Mouse (Mus musculus) thymus, adult 2 months (tissue): ENCODE measurements around the gene Cacna2d3.

Source experiments
- CTCF ChIP-seq: fragments of 200-500 bp; IDR thresholded peaks from 2 replicates; pipeline ENCODE4 v1.5.1; 2012; ENCODE audit warnings: mild to moderate bottlenecking, control low read depth, low read length, moderate library complexity, borderline replicate concordance; ENCODE audit not compliant: control insufficient read depth, poor library complexity, insufficient read depth; ENCODE audit errors: extremely low read depth
- POLR2A ChIP-seq: fragments of 200-500 bp; IDR thresholded peaks from 2 replicates; pipeline ENCODE4 v1.6.1; 2012; ENCODE audit warnings: mild to moderate bottlenecking, low read length, control low read depth, moderate library complexity; ENCODE audit not compliant: control insufficient read depth, poor library complexity, insufficient read depth; ENCODE audit errors: extremely low read depth

DNA sequence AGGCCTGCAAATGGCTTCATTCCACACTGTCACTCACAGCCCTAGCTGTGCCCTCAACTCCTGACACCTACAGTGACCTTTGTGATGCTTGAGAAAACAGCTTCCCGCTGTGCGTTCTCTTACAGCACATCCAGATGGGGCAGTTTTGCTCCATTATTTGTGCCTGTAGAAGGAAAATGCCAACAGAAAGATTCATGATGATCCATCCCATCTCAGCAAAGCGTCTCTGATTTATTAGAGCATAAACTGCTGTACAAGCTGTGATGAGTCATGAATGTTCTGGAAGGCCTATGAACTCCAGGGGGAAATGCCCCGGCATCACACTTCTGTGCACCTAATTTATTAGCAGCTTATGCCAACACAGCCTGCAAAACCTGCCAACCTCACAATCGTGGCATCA lies 453.1 kb downstream of the Cacna2d3 start:
- TF ChIP-seq POLR2A (no peak), CTCF (no peak)
